Mouse (Mus musculus) stomach, embryonic 14.5 days (tissue): ENCODE results near the gene Cfap77. TPM values are rescaled to one million over a fixed set of nuclear protein-coding genes. Genes with fewer than 3 reads are reported as not detected.
"Not testable (repeated sequence)": the region's sequence is repeated elsewhere in the genome, so short reads cannot be mapped to it uniquely, and the experiment has no call there.

Experiments
- ATAC-seq: fragments of 200-750 bp; cut with Nextera tagmentation; 2 replicates; pipeline ENCODE4 v1.8.0; 2017; ENCODE audit warnings: low read depth, moderate TSS enrichment; ENCODE audit not compliant: insufficient number of reproducible peaks, insufficient read depth, low FRiP score
- H3K27ac ChIP-seq: fragments of 300-500 bp; sonication (generic); 2 replicates; pipeline ENCODE4 v1.5.1; 2014; ENCODE audit warnings: mild to moderate bottlenecking, low read length, moderate library complexity, mixed read lengths
- H3K27me3 ChIP-seq: fragments of 300-500 bp; sonication (generic); 2 replicates; pipeline ENCODE4 v1.6.1; 2014; ENCODE audit warnings: low read length, control low read depth, mixed read lengths; ENCODE audit not compliant: control insufficient read depth, insufficient read depth
- H3K36me3 ChIP-seq: fragments of 300-500 bp; sonication (generic); 2 replicates; pipeline ENCODE4 v1.6.1; 2014; ENCODE audit warnings: mild to moderate bottlenecking, control low read depth, low read length, moderate library complexity, mixed read lengths; ENCODE audit not compliant: control insufficient read depth, insufficient read depth
- H3K4me1 ChIP-seq: fragments of 300-500 bp; sonication (generic); 2 replicates; pipeline ENCODE4 v1.6.1; 2014; ENCODE audit warnings: low read length, control low read depth, mixed read lengths; ENCODE audit not compliant: control insufficient read depth, insufficient read depth
- H3K4me2 ChIP-seq: fragments of 300-500 bp; sonication (generic); replicated peaks from 2 replicates; pipeline ENCODE4 v1.6.1; 2014; ENCODE audit warnings: low read depth, low read length, control low read depth
- H3K4me3 ChIP-seq: fragments of 300-500 bp; sonication (generic); 2 replicates; pipeline ENCODE4 v1.5.1; 2014; ENCODE audit warnings: low read depth, low read length, control low read depth
- H3K9ac ChIP-seq: fragments of 300-500 bp; sonication (generic); replicated peaks from 2 replicates; pipeline ENCODE4 v1.6.1; 2014; ENCODE audit warnings: low read depth, mild to moderate bottlenecking, control low read depth, low read length, moderate library complexity, mixed read lengths
- H3K9me3 ChIP-seq: fragments of 300-500 bp; sonication (generic); 2 replicates; pipeline ENCODE4 v1.6.1; 2016; ENCODE audit warnings: low read depth, low read length, control low read depth; ENCODE audit not compliant: control insufficient read depth
- WGBS: fragments of 180-500 bp; shearing (Covaris S2); extraction: QIAGEN DNeasy Blood & Tissue Kit; methylation state at CpG from one replicate; pipeline ENCODE4 v1.1.7; 2014; 5-methylcytosine and 5-hydroxymethylcytosine counted together
- polyA plus RNA-seq: library from polyadenylated mRNA; unstranded; fragments of >200 nt; fragmentation: Nextera tagmentation; extraction: Ambion mirVana; gene quantifications from 2 replicates; pipeline ENCODE4 v1.2.1, GENCODE M21; 2014

Cfap77 gene
- polyA plus RNA-seq, 1 experiment from 2014 or later, result 0.59 TPM

DNA sequence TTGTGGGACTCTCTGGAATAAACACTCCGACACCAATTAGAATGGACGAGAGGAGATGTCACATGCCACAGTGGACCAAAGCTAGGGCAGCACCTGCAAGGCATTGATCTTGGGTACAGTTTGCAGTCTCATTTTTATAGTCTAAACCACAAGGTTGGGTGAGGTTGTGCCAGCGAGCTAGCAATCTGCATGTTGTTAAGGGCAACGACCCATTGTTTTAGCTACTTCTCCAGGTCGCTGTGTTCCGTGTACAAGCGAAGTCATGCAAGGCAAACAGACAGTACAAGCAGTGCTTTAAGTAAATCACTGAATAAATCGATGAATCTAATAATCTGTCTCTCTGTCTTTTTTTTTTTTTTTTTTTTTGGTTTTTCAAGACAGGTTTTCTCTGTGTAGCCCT is 40.8 kb upstream of the Cfap77 start:
- H3K4me2 ChIP-seq, result no peak overlapping the region
- H3K4me3 ChIP-seq, result no peak overlapping the region
- H3K9ac ChIP-seq, result no peak overlapping the region
- no peak for ATAC-seq
- no peaks in the 10 kb centered on the region for H3K9me3 ChIP-seq
- no peaks in the 10 kb centered on the region for H3K27me3 ChIP-seq
- no peak overlapping the region for H3K27ac ChIP-seq
- no peaks in the 10 kb centered on the region for H3K36me3 ChIP-seq
- H3K4me1 ChIP-seq, result no peaks in the 10 kb centered on the region
- WGBS, result 86% methylated on average over 8 of the region's 8 CpGs

DNA sequence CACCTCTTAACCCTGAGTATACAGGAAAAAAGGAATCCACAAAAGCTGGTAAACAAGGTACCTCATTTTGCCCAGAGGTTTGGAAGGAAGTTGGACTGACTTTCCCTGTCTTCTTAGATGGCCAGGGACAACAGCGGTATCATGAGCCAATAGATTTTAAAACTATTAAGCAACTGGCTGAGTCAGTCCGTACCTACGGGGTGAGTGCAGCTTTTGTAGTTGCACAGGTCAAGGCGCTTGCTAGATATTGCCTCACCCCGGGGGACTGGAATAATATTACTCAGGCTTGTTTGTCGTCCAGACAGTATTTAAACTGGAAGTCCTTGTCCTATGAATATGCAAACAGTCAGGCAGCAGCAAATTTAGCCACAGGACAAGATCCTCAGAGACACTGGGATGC is 34.4 kb upstream of the Cfap77 start:
- ATAC-seq, H3K27me3 ChIP-seq, H3K9me3 ChIP-seq, H3K4me3 ChIP-seq, H3K9ac ChIP-seq, H3K27ac ChIP-seq, H3K4me2 ChIP-seq, H3K4me1 ChIP-seq: not testable (repeated sequence)
- 85% methylated on average over 6 of the region's 6 CpGs for whole genome bisulfite sequencing
- H3K36me3 ChIP-seq, result peaks cover 13% of the 10 kb centered on the region

DNA sequence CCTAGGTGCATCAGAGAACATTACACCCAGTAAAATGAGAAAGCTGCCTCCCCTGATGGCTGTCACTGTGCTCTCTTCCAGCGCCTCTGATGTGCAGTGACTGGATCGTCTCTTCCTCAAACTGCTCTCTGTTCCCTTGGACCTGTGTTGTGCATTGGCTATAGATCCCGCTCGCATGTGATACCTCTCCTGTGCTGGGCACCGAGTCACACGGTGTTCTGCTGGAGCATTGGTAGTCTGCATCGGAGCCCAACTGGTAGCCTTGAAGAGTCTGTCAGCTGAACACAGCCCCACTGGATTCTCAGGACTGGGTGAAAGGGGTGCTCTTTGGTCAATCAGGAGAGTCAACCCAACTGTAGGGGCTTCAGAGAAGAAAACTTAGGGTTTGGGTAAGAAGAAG is 31.2 kb upstream of the Cfap77 start:
- WGBS, result 97% methylated on average over 7 of the region's 7 CpGs

DNA sequence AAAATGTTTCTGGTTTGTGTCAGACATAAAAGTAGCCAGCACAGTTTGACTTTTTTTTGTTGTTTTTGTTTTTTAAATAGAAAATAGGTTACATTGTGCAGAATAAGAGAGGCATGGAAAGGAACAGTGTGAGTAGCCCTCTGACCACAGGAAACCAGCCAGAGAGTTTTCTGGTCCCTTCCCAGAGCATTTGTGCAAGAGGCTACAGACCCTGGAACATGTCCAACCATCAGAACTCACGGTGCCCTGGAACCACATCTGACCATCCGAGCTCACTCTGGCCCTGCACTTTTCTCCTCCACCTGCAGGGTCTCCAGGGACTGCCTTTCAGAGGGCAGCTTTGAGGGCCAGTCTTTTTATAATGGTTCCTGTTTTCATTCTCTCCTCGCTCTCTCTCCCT is 27.1 kb upstream of the Cfap77 start:
- Histone ChIP-seq H3K9me3 (no peaks in the 10 kb centered on the region), H3K9ac (no peak overlapping the region), H3K27me3 (no peaks in the 10 kb centered on the region), H3K36me3 (peaks cover 69% of the 10 kb centered on the region), H3K4me1 (no peaks in the 10 kb centered on the region), H3K27ac (no peak overlapping the region), H3K4me3 (no peak overlapping the region), H3K4me2 (no peak overlapping the region)
- 68% methylated on average over 3 of the region's 3 CpGs for WGBS
- no peak for ATAC-seq

More for the DNA sequence above, 31.2 kb upstream of the Cfap77 start:
- no peaks in the 10 kb centered on the region for H3K27me3 ChIP-seq
- no peaks in the 10 kb centered on the region for H3K9me3 ChIP-seq
- H3K4me2 ChIP-seq, result no peak overlapping the region
- no peak overlapping the region for H3K9ac ChIP-seq
- no peak for ATAC-seq
- H3K4me3 ChIP-seq, result no peak overlapping the region
- H3K4me1 ChIP-seq, result no peaks in the 10 kb centered on the region
- H3K27ac ChIP-seq, result no peak overlapping the region
- H3K36me3 ChIP-seq, result peaks cover 38% of the 10 kb centered on the region

DNA sequence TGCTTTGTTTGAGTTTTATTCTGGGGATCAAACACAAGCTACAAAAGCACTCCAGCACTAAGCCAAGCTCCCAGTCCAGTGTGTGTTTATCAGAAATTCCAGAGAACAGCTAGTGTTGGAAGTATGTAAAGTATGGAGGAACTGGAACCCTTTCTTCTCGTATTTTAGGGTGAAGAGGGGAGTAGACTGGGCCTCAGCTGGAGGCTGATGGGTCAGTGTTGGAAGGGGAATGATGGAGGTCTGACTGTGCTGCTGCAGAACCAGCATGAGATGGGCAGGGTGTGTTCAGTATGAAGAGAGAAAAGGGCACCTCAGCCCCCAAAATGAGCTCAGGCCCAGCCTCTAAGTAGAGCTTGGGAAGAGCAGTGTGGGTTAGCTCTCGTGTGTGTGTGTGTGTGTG is 21.4 kb upstream of the Cfap77 start:
- Histone ChIP-seq H3K27ac (no peak overlapping the region), H3K4me1 (no peaks in the 10 kb centered on the region), H3K9me3 (no peaks in the 10 kb centered on the region), H3K4me3 (no peak overlapping the region), H3K27me3 (no peaks in the 10 kb centered on the region), H3K4me2 (no peak overlapping the region), H3K36me3 (peaks cover 70% of the 10 kb centered on the region), H3K9ac (no peak overlapping the region)
- ATAC-seq, result no peak
- 85% methylated on average over 2 of the region's 2 CpGs for WGBS

DNA sequence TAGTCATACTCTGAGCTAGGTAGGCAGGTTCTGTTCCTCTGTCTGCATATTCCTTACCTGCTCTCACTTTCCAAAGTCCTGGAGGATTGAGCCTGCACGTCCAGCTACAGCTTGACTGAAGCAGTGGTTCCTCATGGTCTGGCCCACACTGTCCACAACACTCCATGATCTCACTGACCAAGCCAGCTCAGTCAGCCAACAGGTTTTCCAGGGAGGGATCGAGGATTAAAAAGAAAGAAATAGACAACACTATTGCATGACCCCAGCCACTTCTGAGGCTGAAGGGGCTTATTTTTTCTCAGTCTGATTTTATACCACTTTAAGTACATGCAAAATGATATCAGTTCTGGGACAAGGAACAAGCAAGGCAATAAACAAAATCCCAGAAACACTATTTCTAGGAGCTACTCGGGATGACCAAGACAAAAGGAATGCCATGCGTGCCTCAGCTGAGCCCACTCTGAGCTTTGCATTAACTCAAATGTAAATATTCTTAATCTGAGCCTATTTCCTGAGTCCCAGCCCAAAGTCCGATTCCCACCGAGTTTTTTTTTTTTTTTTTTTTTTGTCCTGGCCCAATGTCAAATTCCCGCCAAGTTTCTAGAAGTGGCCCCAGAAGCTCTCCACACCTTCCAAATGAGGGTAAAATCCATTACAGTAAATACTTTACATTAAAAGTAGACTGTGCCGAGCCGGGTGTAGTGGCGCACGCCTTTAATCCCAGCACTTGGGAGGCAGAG is 20.6 kb upstream of the Cfap77 start:
- Histone ChIP-seq H3K9ac (no peak overlapping the region), H3K9me3 (no peaks in the 10 kb centered on the region), H3K4me2 (no peak overlapping the region), H3K36me3 (peaks cover 65% of the 10 kb centered on the region), H3K4me1 (no peaks in the 10 kb centered on the region), H3K4me3 (no peak overlapping the region), H3K27ac (no peak overlapping the region), H3K27me3 (no peaks in the 10 kb centered on the region)
- ATAC-seq, result no peak
- 80% methylated on average over 11 of the region's 11 CpGs for WGBS

DNA sequence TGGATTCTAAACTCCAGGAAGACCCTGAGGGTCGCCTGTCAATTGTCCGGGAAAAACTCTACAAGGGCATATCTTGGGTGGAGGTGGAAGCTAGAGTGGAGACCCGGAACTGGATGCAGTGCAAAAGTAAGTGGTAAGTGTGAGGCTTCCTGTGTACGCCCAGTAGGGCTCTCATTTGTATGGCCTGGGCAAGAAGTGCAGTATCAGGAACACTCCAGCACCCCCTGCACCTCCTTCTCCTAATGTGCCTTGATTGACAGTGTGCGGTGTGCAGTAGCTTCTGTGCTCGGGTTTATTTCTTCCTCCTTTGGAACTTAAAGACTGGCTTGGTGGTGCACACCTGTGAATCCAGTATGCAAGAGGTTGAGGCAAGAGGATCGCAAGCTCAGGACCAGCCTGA is 19.8 kb upstream of the Cfap77 start:
- peaks cover 63% of the 10 kb centered on the region for H3K36me3 ChIP-seq
- H3K4me1 ChIP-seq, result no peaks in the 10 kb centered on the region
- H3K27ac ChIP-seq, result no peak overlapping the region
- no peak overlapping the region for H3K9ac ChIP-seq
- H3K9me3 ChIP-seq, result no peaks in the 10 kb centered on the region
- H3K27me3 ChIP-seq, result no peaks in the 10 kb centered on the region
- WGBS, result 90% methylated on average over 7 of the region's 7 CpGs
- no peak for ATAC-seq
- no peak overlapping the region for H3K4me2 ChIP-seq
- no peak overlapping the region for H3K4me3 ChIP-seq

DNA sequence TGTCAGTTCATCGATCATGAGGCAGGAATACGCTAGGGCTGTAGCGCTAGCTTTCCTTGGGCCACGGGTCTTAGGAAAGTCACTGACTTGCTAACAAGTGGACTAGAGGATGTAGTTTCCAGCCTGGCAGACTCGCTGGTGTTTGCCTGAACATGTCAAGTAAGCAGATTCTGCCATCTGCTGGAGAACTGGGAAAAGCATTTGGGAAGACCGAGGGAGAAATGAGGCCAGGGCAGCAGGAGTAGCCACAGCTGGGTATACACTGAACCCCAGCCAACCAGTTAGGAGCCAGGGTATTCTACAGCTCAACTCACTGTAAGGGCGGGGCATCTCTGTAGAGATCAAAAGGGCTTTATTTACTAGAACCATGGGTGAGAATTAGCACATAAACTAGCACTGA is 11.5 kb upstream of the Cfap77 start:
- Histone ChIP-seq H3K4me1 (no peaks in the 10 kb centered on the region; the same call in 1 of the 2 replicates), H3K9ac (no peak overlapping the region), H3K4me3 (no peak overlapping the region), H3K9me3 (no peaks in the 10 kb centered on the region), H3K27me3 (no peaks in the 10 kb centered on the region), H3K27ac (no peak overlapping the region), H3K4me2 (no peak overlapping the region), H3K36me3 (peaks cover 17% of the 10 kb centered on the region)
- 57% methylated on average over 7 of the region's 7 CpGs for WGBS
- ATAC-seq, result no peak

DNA sequence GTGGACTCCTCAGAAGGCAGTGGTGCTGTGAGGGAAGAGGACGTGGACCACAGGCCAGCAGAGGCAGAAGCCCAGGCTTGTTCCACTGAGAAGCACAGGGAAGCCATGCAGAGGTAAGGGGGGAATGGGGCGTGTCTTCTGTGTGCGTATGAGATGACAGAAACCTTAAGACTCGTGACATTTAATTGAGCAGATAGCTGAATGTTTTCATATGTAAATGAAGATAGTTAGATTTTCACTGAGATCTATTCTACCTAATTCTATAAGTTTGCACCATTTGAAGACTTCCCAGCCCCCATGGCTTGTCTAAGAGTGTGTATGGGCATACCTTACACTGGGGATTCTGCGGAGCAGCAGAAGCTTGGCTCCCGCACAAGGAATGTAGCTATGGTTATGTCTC is 10.9 kb upstream of the Cfap77 start:
- Histone ChIP-seq H3K4me3 (no peak overlapping the region), H3K27ac (no peak overlapping the region), H3K27me3 (no peaks in the 10 kb centered on the region), H3K9ac (no peak overlapping the region), H3K36me3 (peaks cover 17% of the 10 kb centered on the region), H3K4me1 (peaks cover 3% of the 10 kb centered on the region; the same call in 1 of the 2 replicates), H3K9me3 (no peaks in the 10 kb centered on the region), H3K4me2 (no peak overlapping the region)
- WGBS, result 81% methylated on average over 6 of the region's 6 CpGs
- no peak for ATAC-seq
